Mouse (Mus musculus): ENCODE measurements around the gene Guca1b. TPM values are rescaled to one million over a fixed set of nuclear protein-coding genes. Genes with fewer than 3 reads are reported as not detected.

Gene Guca1b
- 0.32 and 0.37 TPM in 2 replicates for polyA plus RNA-seq (2014; fragmentation: Nextera tagmentation; extraction: Ambion mirVana)

DNA sequence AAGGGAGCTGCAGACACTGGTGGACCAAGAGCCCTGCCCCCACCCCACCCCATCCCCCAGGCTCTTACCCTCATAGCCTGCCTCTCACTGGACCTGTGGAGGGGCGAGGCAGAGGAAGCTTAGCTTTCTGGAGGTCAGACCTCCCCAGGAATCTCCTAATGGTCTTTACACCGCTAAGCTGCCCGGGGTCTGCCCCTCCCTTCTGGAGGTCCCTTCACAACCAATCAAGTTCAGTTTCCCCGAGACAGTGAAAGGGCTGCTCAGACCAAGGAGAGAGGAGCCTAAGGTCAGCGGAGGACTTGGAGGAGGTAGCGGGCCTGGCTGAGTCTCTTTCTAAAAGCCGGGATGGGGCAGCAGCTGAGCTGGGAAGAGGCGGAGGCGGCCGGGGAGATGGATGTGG is at the start of gene Guca1b:
Gene Guca1b (plus strand): TSS at position 249 of the 400 bp plus-strand sequence.
- WGBS = 32% methylated on average over 10 of the region's 10 CpGs
- H3K36me3 ChIP-seq (ENCODE audit: control insufficient read depth, insufficient read depth, low read length) = peaks cover 19% of the 10 kb centered on the region

DNA sequence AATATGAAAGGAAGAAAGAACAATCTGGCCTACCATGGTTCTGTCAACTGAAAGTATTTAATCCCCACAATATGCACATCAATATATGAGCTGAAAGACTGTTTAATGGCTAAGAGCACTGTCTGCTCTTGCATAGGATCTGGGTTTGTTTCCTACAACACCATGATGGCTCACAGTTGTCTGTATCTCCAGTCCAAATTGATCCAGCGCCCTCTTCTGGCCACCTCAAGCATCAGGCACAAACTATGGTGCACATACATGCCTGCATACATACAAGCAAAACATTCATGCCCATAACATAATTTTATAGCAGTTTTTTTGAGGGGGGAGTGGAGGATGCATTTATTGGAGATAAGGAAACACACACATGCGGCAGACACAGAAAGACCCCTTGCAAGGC is 42.1 kb upstream of the Guca1b start:
- 82% methylated on average over 2 of the region's 2 CpGs for WGBS
- no peak for DNase-seq (ENCODE audit: low spot score)
- Histone ChIP-seq H3K4me2 (ENCODE audit: low read length) (no peak overlapping the region), H3K27me3 (replicated peaks; ENCODE audit: control insufficient read depth, insufficient read depth, low read length) (no peaks in the 10 kb centered on the region), H3K27ac (ENCODE audit: low read depth) (no peak overlapping the region), H3K9ac (ENCODE audit: low read length) (no peak overlapping the region), H3K9me3 (ENCODE audit: control insufficient read depth, low read length) (peaks cover 12% of the 10 kb centered on the region), H3K36me3 (ENCODE audit: control insufficient read depth, insufficient read depth, low read length) (peaks cover 96% of the 10 kb centered on the region), H3K4me1 (replicated peaks; ENCODE audit: control insufficient read depth, insufficient read depth, low read length) (no peaks in the 10 kb centered on the region), H3K4me3 (ENCODE audit: low read depth, low read length) (no peak overlapping the region)
- ATAC-seq (replicated peaks; ENCODE audit: low FRiP score, low TSS enrichment, low read depth) = no peak

More for the DNA sequence above, at the start of gene Guca1b:
- 0 out of 2 replicates have a peak, but pooled peaks cover 4% of the 10 kb centered on the region for H3K9me3 ChIP-seq (ENCODE audit: control insufficient read depth, low read length)
- H3K27me3 ChIP-seq (replicated peaks; ENCODE audit: control insufficient read depth, insufficient read depth, low read length) = no peaks in the 10 kb centered on the region
- no peak within 1 kb of the TSS for H3K27ac ChIP-seq (ENCODE audit: low read depth)
- no peak within 1 kb of the TSS for H3K9ac ChIP-seq (ENCODE audit: low read length)
- no peak for ATAC-seq (replicated peaks; ENCODE audit: low FRiP score, low TSS enrichment, low read depth)
- H3K4me1 ChIP-seq (replicated peaks; ENCODE audit: control insufficient read depth, insufficient read depth, low read length) = no peaks in the 10 kb centered on the region
- H3K4me3 ChIP-seq (ENCODE audit: low read depth, low read length) = no peak within 1 kb of the TSS
- DNase-seq (ENCODE audit: low spot score) = no peak
- no peak within 1 kb of the TSS for H3K4me2 ChIP-seq (ENCODE audit: low read length)

DNA sequence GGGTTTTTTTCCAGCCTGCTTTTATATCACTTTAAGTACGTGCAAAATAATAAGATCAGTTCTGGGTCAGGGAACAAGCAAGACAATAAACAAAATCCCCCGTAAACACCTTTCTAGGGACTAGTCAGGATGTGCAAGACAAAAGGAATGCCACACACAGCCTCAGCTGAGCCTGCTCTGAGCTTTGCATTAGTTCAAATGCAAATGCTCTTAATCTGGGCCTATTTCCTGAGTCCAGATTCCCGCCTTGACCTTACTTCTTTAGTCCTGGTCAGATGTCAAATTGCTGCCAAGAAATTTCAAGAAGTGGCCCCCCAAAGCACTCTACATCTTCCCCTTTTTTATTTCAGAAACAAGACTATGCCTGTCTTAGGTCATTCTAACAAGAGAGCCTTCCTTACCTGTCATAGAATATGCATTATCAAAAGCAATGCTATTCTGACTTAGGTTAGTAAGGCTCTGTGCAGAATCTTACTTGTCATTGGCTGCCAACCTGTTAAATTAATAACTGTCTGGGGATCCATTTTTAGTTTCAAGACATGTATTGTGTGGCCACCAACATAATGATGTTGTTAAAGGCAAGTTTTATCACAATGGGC is 35.4 kb upstream of the Guca1b start:
- WGBS = 90% methylated on average over 3 of the region's 3 CpGs
- no peaks in the 10 kb centered on the region for H3K4me1 ChIP-seq (replicated peaks; ENCODE audit: control insufficient read depth, insufficient read depth, low read length)

GRCm38 (mm10) chr17:47359964-47360363 is 25.2 kb upstream of the Guca1b start:
- no peaks in the 10 kb centered on the region for H3K27me3 ChIP-seq (replicated peaks; ENCODE audit: control insufficient read depth, insufficient read depth, low read length)
- no peak overlapping the region for H3K27ac ChIP-seq (ENCODE audit: low read depth)
- DNase-seq (ENCODE audit: low spot score) (peak; percentile 76), ATAC-seq (replicated peaks; ENCODE audit: low FRiP score, low TSS enrichment, low read depth) (no peak)
- no peaks in the 10 kb centered on the region for H3K4me1 ChIP-seq (replicated peaks; ENCODE audit: control insufficient read depth, insufficient read depth, low read length)
- H3K9ac ChIP-seq (ENCODE audit: low read length) = no peak overlapping the region
- 53% methylated on average over 6 of the region's 6 CpGs for WGBS
- no peak overlapping the region for H3K4me2 ChIP-seq (ENCODE audit: low read length)
- no peak overlapping the region for H3K4me3 ChIP-seq (ENCODE audit: low read depth, low read length)
- no peaks in the 10 kb centered on the region for H3K9me3 ChIP-seq (ENCODE audit: control insufficient read depth, low read length)
- peaks cover 58% of the 10 kb centered on the region for H3K36me3 ChIP-seq (ENCODE audit: control insufficient read depth, insufficient read depth, low read length)

More for the DNA sequence above, 35.4 kb upstream of the Guca1b start:
- Histone ChIP-seq H3K27ac (ENCODE audit: low read depth) (no peak overlapping the region), H3K9me3 (ENCODE audit: control insufficient read depth, low read length) (peaks cover 36% of the 10 kb centered on the region), H3K27me3 (replicated peaks; ENCODE audit: control insufficient read depth, insufficient read depth, low read length) (no peaks in the 10 kb centered on the region), H3K36me3 (ENCODE audit: control insufficient read depth, insufficient read depth, low read length) (peaks cover 99% of the 10 kb centered on the region), H3K4me2 (ENCODE audit: low read length) (no peak overlapping the region), H3K9ac (ENCODE audit: low read length) (no peak overlapping the region), H3K4me3 (ENCODE audit: low read depth, low read length) (no peak overlapping the region)
- no peak for DNase-seq (ENCODE audit: low spot score)
- no peak for ATAC-seq (replicated peaks; ENCODE audit: low FRiP score, low TSS enrichment, low read depth)

GRCm38 (mm10) chr17:47361343-47361742 is 23.9 kb upstream of the Guca1b start:
- 86% methylated on average over 11 of the region's 11 CpGs for WGBS
- Histone ChIP-seq H3K4me2 (ENCODE audit: low read length) (no peak overlapping the region), H3K9me3 (ENCODE audit: control insufficient read depth, low read length) (no peaks in the 10 kb centered on the region), H3K4me1 (replicated peaks; ENCODE audit: control insufficient read depth, insufficient read depth, low read length) (no peaks in the 10 kb centered on the region), H3K36me3 (ENCODE audit: control insufficient read depth, insufficient read depth, low read length) (peaks cover 45% of the 10 kb centered on the region), H3K4me3 (ENCODE audit: low read depth, low read length) (no peak overlapping the region), H3K27ac (ENCODE audit: low read depth) (no peak overlapping the region), H3K9ac (ENCODE audit: low read length) (no peak overlapping the region), H3K27me3 (replicated peaks; ENCODE audit: control insufficient read depth, insufficient read depth, low read length) (no peaks in the 10 kb centered on the region)
- ATAC-seq (replicated peaks; ENCODE audit: low FRiP score, low TSS enrichment, low read depth) (no peak), DNase-seq (ENCODE audit: low spot score) (no peak)

DNA sequence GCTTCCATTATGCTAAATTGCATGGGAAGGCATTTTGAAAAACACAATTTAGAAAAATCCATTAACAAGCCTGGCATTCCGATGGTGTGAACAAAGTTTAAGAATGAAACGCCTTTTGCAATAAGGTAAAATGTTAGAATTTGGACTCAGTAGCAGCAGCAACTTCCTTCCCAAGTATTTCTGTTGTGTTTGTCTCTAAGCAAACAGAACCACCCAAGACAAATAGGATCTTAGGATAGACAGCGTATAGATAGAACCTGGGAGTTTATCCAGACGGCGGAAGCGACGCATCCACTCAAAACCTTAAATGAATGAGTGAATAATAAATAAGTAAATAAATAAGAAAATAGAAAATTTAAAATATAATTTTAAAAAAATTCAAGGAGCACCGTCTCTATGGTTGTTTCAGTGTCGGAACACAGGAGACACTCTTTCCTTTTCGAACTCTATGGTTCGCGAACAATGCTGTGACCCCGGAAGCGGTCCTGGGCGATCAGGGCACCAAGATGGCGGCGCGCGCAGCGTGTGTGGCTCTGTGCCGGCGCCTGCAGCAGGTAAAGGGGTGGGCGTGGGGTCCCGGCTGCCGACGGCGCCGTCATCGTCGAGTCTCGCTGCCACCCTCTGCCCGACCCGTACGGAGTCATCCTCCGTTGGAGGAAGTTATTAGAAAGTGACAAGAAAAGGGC is 16.6 kb upstream of the Guca1b start, which contains the start of gene Mrps10:
Gene Mrps10 (plus strand): TSS at position 487 of the 686 bp plus-strand sequence.
- Histone ChIP-seq H3K27ac (ENCODE audit: low read depth) (peak within 1 kb of the TSS; percentile 67), H3K4me3 (ENCODE audit: low read depth, low read length) (peak within 1 kb of the TSS; percentile 84), H3K9ac (ENCODE audit: low read length) (peak within 1 kb of the TSS; percentile 65), H3K4me2 (ENCODE audit: low read length) (peak within 1 kb of the TSS; percentile 74), H3K4me1 (replicated peaks; ENCODE audit: control insufficient read depth, insufficient read depth, low read length) (peaks cover 5% of the 10 kb centered on the region; the same call in 1 of the 2 replicates), H3K9me3 (ENCODE audit: control insufficient read depth, low read length) (no peaks in the 10 kb centered on the region), H3K36me3 (ENCODE audit: control insufficient read depth, insufficient read depth, low read length) (peaks cover 16% of the 10 kb centered on the region), H3K27me3 (replicated peaks; ENCODE audit: control insufficient read depth, insufficient read depth, low read length) (0 out of 2 replicates have a peak, but pooled peaks cover 3% of the 10 kb centered on the region)
- WGBS = 4% methylated on average over 35 of the region's 35 CpGs
- DNase-seq (ENCODE audit: low spot score) = peak; percentile 92
- ATAC-seq (replicated peaks; ENCODE audit: low FRiP score, low TSS enrichment, low read depth) = peak; percentile 87

GRCm38 (mm10) chr17:47369087-47369443 is 16.1 kb upstream of the Guca1b start:
- peak overlapping the region; percentile 84 for H3K4me3 ChIP-seq (ENCODE audit: low read depth, low read length)
- ATAC-seq (replicated peaks; ENCODE audit: low FRiP score, low TSS enrichment, low read depth) (peak; percentile 20; the same call in 1 of the 2 replicates), DNase-seq (ENCODE audit: low spot score) (peak; percentile 54)
- H3K27ac ChIP-seq (ENCODE audit: low read depth) = peak overlapping the region; percentile 67
- peaks cover 5% of the 10 kb centered on the region; the same call in 1 of the 2 replicates for H3K4me1 ChIP-seq (replicated peaks; ENCODE audit: control insufficient read depth, insufficient read depth, low read length)
- H3K9ac ChIP-seq (ENCODE audit: low read length) = peak overlapping the region; percentile 65
- WGBS = 2% methylated on average over 20 of the region's 20 CpGs
- no peaks in the 10 kb centered on the region for H3K9me3 ChIP-seq (ENCODE audit: control insufficient read depth, low read length)
- H3K4me2 ChIP-seq (ENCODE audit: low read length) = peak overlapping the region; percentile 74
- 0 out of 2 replicates have a peak, but pooled peaks cover 3% of the 10 kb centered on the region for H3K27me3 ChIP-seq (replicated peaks; ENCODE audit: control insufficient read depth, insufficient read depth, low read length)
- peaks cover 21% of the 10 kb centered on the region for H3K36me3 ChIP-seq (ENCODE audit: control insufficient read depth, insufficient read depth, low read length)

DNA sequence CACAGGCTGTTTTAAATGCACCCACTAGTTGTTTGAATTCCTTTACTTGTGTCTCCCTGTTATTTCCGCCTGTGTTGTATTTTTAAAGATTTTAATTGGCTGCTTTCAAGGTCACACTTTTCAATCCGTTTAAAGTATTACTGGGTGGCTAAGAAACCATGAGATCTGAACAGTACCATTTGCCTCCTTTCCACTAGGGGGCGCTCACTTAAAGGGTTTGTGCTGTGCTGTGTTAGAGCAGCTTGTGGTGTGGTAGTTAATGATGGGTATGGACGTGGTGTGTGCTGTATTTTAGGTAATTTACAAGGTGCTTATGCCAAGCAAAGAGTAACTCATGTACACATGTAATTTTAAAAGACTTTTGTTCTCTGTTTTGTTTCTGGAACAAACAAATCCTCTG is 13.7 kb upstream of the Guca1b start:
- no peak overlapping the region for H3K4me3 ChIP-seq (ENCODE audit: low read depth, low read length)
- H3K27me3 ChIP-seq (replicated peaks; ENCODE audit: control insufficient read depth, insufficient read depth, low read length) = 0 out of 2 replicates have a peak, but pooled peaks cover 3% of the 10 kb centered on the region
- ATAC-seq (replicated peaks; ENCODE audit: low FRiP score, low TSS enrichment, low read depth) (peak; percentile 83), DNase-seq (ENCODE audit: low spot score) (peak; percentile 74)
- peaks cover 5% of the 10 kb centered on the region; the same call in 1 of the 2 replicates for H3K4me1 ChIP-seq (replicated peaks; ENCODE audit: control insufficient read depth, insufficient read depth, low read length)
- no peak overlapping the region for H3K9ac ChIP-seq (ENCODE audit: low read length)
- H3K36me3 ChIP-seq (ENCODE audit: control insufficient read depth, insufficient read depth, low read length) = peaks cover 43% of the 10 kb centered on the region
- WGBS = 8% methylated on average over 4 of the region's 4 CpGs
- no peak overlapping the region for H3K27ac ChIP-seq (ENCODE audit: low read depth)
- no peak overlapping the region for H3K4me2 ChIP-seq (ENCODE audit: low read length)
- no peaks in the 10 kb centered on the region for H3K9me3 ChIP-seq (ENCODE audit: control insufficient read depth, low read length)
